Mouse (Mus musculus): Measurements from ENCODE around the gene Dld.

DNA sequence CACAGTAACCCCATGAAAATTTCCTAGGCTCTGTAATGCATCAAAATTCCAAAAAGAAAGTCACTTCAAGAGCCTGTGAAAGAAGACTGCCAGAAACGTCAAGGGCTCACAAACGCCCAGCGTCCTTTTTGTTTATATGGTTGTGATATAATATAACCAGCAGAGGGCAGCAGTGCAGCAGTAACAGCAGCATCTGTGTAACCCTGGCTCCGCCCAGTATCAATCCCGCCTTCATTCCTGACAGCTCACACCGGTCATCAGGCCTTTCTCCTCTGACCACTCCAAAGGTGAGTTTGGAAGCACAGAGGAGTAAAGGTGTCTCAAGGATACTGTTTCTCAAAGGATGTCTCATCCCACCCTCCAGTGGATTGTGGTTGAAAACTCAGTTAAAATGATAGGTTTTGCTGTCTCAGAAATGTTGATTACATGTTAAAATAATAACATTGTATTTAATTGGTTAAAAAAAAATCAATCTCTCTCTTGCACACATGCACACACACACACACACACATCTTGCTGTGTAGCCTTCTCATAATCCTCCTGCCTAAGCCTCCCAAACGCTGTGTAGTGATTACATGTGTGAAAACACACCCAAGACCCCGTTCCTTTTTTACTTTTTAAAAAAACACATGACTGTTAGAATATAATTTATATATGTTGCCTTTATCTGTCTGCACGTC is 23.5 kb upstream of the Dld start:
- TF ChIP-seq CTCF (conservative IDR thresholded peaks at IDR 0.05; ENCODE audit: low read length), result no peak; the same call in 1 of the 2 replicates
- TF ChIP-seq NANOG (IDR thresholded peaks at IDR 0.05; ENCODE audit: borderline replicate concordance, low read length), result no peak
